Mouse (Mus musculus) embryonic facial prominence, embryonic 11.5 days (tissue): ENCODE results near the gene Cradd. TPM values are rescaled to one million over a fixed set of nuclear protein-coding genes. Genes with fewer than 3 reads are reported as not detected.

Source experiments
- ATAC-seq: fragments of 200-750 bp; cut with Nextera tagmentation; replicated peaks from 2 replicates; pipeline ENCODE4 v1.8.0; 2017; ENCODE audit warnings: low read depth; ENCODE audit not compliant: insufficient number of reproducible peaks, low FRiP score, low TSS enrichment
- DNase-seq: peaks from one replicate; pipeline ENCODE4 v3.0.0-alpha.2; 2015; ENCODE audit warnings: low spot score
- H3K27ac ChIP-seq: fragments of 300-500 bp; sonication (generic); replicated peaks from 2 replicates; pipeline ENCODE4 v1.5.1; 2014; ENCODE audit warnings: mild to moderate bottlenecking, low read depth, low read length, control low read depth
- H3K27me3 ChIP-seq: fragments of 300-500 bp; sonication (generic); 2 replicates; pipeline ENCODE4 v1.6.1; 2014; ENCODE audit warnings: mild to moderate bottlenecking, low read length, moderate library complexity, mixed read lengths; ENCODE audit not compliant: control insufficient read depth, insufficient read depth
- H3K36me3 ChIP-seq: fragments of 300-500 bp; sonication (generic); replicated peaks from 2 replicates; pipeline ENCODE4 v1.6.1; 2014; ENCODE audit warnings: low read depth, mild to moderate bottlenecking, low read length, moderate library complexity, mixed read lengths; ENCODE audit not compliant: control insufficient read depth, insufficient read depth
- H3K4me1 ChIP-seq: fragments of 300-500 bp; sonication (generic); 2 replicates; pipeline ENCODE4 v1.6.1; 2014; ENCODE audit warnings: low read length, mixed read lengths; ENCODE audit not compliant: control insufficient read depth, insufficient read depth
- H3K4me2 ChIP-seq: fragments of 300-500 bp; sonication (generic); 2 replicates; pipeline ENCODE4 v1.6.1; 2014; ENCODE audit warnings: low read depth, mild to moderate bottlenecking, control low read depth, low read length, moderate library complexity
- H3K4me3 ChIP-seq: fragments of 300-500 bp; sonication (generic); 2 replicates; pipeline ENCODE4 v1.5.1; 2014; ENCODE audit warnings: low read depth, low read length, control low read depth
- H3K9ac ChIP-seq: fragments of 300-500 bp; sonication (generic); replicated peaks from 2 replicates; pipeline ENCODE4 v1.6.1; 2014; ENCODE audit warnings: mild to moderate bottlenecking, control low read depth, low read length
- H3K9me3 ChIP-seq: fragments of 300-500 bp; sonication (generic); replicated peaks from 2 replicates; pipeline ENCODE4 v1.6.1; 2016; ENCODE audit warnings: mild to moderate bottlenecking, low read length, inconsistent platforms, mixed read lengths; ENCODE audit not compliant: control insufficient read depth
- WGBS: fragments of 180-500 bp; shearing (Covaris S2); extraction: QIAGEN DNeasy Blood & Tissue Kit; methylation state at CpG from one replicate; pipeline ENCODE4 v1.1.7; 2014; 5-methylcytosine and 5-hydroxymethylcytosine counted together
- polyA plus RNA-seq: library from polyadenylated mRNA; unstranded; fragments of >200 nt; fragmentation: Nextera tagmentation; extraction: Ambion mirVana; gene quantifications from 2 replicates; pipeline ENCODE4 v1.2.1, GENCODE M21; 2014

The Cradd gene
- polyA plus RNA-seq, 1 experiment from 2014 or later, result 15.3 TPM

DNA sequence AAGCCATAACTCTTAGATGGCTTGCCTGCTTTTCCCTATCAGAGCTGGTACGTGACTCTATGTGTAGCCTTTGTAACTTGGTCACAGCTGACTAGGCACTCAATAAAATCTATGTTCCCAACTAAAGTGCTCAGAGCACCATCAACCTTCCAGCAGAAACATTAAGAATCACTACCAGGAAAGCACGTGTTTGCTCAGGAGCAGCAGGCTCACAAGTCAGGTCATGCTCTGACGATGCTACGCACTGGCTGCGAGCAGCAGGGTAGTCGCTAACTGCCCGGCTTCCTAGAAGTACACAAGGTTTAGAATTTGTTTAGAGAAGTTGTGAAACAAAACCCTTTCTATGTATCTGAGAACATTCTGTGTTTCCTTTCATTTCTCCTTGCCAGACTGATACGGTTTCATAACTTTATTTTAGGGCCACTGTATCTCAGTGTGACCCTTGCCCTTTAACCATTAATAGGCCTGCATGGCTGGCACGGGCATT lies 171.4 kb downstream of the Cradd start:
- H3K9ac ChIP-seq, result no peak overlapping the region
- H3K4me2 ChIP-seq, result no peak overlapping the region
- ATAC-seq, result no peak
- H3K9me3 ChIP-seq, result no peaks in the 10 kb centered on the region
- H3K27me3 ChIP-seq, result no peaks in the 10 kb centered on the region
- no peaks in the 10 kb centered on the region for H3K4me1 ChIP-seq
- DNase-seq, result no peak
- WGBS, result 61% methylated on average over 9 of the region's 9 CpGs
- no peaks in the 10 kb centered on the region for H3K36me3 ChIP-seq
- H3K4me3 ChIP-seq, result no peak overlapping the region
- no peak overlapping the region for H3K27ac ChIP-seq

DNA sequence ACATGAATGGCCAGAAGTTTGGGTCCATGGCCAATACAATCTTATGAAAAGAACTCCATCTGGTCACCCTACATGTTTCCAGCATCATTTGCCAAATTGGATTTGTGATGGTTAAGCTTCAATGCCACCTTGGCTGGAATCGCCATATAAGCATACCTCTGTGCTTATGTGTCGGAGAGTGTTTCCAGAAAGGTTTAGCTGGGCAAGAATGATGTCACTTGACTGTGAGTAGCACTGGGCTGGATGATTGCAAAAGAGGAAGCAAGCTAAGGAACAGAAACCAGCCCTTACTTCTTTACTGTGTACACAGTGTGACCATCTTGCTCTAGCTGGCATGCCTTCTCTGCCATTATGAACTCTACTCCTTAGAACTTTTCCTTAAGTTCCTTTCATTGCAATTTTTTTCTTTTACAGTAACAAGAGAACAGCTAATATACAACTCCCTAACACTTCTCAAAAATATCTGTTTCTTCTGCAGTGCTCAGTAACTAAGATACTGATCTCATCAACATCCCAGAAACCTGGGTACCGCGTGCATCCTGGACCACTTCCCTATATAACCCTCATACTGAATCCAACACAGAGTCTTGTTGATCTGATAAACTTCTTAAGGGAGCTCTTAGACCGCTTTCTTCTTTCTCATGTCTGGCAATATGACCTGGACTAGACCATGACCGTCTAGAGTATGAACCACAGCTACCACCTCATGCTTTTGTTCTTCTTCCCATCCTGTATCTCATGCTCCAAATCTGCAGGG lies 172.7 kb downstream of the Cradd start:
- H3K4me1 ChIP-seq, result no peaks in the 10 kb centered on the region
- WGBS, result 93% methylated on average over 6 of the region's 6 CpGs
- no peak overlapping the region for H3K27ac ChIP-seq
- H3K9me3 ChIP-seq, result no peaks in the 10 kb centered on the region
- no peak overlapping the region for H3K4me2 ChIP-seq
- H3K36me3 ChIP-seq, result no peaks in the 10 kb centered on the region
- H3K4me3 ChIP-seq, result no peak overlapping the region
- H3K9ac ChIP-seq, result no peak overlapping the region
- no peak for ATAC-seq
- no peaks in the 10 kb centered on the region for H3K27me3 ChIP-seq
- DNase-seq, result no peak

DNA sequence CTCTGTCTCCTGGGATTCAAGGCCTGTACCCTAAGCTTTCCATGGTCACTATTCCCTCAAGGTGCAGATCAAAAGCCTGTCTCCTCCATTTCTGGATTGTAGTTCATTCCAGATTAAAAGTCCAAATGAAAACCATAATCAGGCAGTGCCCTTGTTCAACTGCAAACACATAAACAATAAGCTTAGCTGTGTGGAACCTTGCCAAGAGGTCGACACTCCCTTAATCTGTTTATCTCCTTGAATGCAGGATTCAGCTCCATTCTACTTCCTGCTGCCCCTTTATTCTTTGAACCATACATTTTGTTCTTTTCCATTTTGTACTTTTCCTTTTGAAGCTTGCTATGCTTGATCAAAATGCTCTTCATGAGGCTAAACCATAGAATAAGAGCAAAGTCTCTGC lies 174.3 kb downstream of the Cradd start:
- no peak overlapping the region for H3K4me2 ChIP-seq
- no peak overlapping the region for H3K4me3 ChIP-seq
- no peaks in the 10 kb centered on the region for H3K9me3 ChIP-seq
- H3K9ac ChIP-seq, result no peak overlapping the region
- WGBS, result 54% methylated on average over 1 of the region's 1 CpGs
- no peaks in the 10 kb centered on the region for H3K36me3 ChIP-seq
- ATAC-seq (no peak), DNase-seq (no peak)
- no peaks in the 10 kb centered on the region for H3K4me1 ChIP-seq
- no peaks in the 10 kb centered on the region for H3K27me3 ChIP-seq
- H3K27ac ChIP-seq, result no peak overlapping the region

DNA sequence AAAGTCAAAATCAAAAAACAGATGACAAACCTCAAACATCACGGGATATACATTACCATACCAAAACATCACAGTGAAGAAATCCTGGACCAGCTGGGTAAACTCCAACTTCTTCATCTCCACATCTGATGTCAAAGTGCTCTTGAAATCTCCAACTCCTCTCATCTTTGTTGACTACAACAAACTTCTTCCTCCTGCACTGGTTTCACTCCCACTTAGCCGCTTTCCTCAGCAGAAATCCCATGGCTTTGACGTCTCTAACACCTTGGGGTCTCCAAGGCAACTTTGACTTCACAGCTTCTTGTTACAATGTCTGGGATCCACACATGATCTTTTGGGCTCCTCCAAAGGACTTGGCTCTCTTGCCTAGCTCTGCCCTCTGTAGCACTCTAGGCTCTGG lies 175.3 kb downstream of the Cradd start:
- Histone ChIP-seq H3K9me3 (no peaks in the 10 kb centered on the region), H3K9ac (no peak overlapping the region), H3K27ac (no peak overlapping the region), H3K4me3 (no peak overlapping the region), H3K36me3 (no peaks in the 10 kb centered on the region), H3K4me2 (no peak overlapping the region), H3K4me1 (no peaks in the 10 kb centered on the region), H3K27me3 (no peaks in the 10 kb centered on the region)
- no peak for DNase-seq
- 92% methylated on average over 3 of the region's 3 CpGs for WGBS
- ATAC-seq, result no peak

DNA sequence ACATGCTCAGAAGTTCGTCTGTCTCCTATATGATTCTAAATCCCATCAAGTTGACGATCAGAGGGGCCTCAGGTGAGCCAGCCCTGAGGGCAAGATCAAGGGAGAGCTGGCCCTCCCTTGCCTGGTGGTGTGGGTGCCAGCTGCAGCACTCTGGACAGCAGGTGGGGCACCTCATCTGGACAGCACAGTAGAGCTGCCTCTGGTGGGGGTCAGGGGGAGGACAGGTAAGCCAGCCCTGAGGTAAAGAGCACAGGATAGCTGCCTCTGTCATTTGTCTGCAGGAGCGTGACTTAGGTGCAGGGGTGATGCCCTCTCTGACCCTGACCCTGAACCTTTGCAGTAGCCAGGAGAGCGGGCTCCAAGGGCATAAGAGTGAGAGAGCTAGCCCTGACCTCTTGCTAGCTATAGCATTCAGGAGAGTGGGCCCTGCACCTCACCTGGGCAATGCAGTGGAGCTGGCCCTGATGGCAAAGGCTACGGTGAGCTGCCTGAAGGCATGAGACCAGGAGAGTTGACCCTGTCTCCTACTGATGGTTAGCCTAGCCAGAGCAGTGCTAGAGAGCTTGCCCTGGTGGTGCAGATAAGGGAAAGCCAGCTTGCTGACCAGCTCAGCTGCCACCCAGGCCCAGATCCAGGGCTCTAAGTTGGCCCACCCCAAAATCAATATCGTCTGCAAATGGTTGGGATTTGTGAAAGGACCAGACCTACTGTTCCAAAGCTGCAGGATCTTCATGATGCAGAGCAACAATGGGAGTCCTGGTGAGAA lies 176.6 kb downstream of the Cradd start:
- no peak overlapping the region for H3K27ac ChIP-seq
- ATAC-seq (no peak), DNase-seq (no peak)
- H3K27me3 ChIP-seq, result no peaks in the 10 kb centered on the region
- H3K4me2 ChIP-seq, result no peak overlapping the region
- H3K4me1 ChIP-seq, result no peaks in the 10 kb centered on the region
- no peaks in the 10 kb centered on the region for H3K9me3 ChIP-seq
- no peaks in the 10 kb centered on the region for H3K36me3 ChIP-seq
- WGBS, result 78% methylated on average over 6 of the region's 6 CpGs
- no peak overlapping the region for H3K9ac ChIP-seq
- no peak overlapping the region for H3K4me3 ChIP-seq

DNA sequence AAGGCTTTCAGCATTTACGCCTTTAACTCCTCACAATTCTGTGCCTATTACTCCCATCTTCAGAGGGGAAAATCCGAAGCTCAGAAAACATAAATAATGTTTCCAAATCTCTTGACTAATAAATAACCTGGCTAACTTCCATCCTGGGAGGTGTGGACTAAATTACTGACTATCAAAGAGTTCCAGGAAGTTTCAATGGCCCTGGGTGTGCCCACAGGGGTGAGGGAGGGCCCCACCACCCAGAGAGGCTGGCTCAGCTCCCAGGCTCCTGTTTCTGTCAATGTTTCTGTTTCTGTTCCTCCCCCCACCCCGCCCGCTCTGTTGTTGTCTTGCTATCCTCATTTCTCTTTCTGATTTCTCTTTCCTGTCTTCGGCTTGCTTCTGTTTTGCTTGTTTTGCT lies 177.4 kb downstream of the Cradd start:
- H3K9ac ChIP-seq, result no peak overlapping the region
- 77% methylated on average over 5 of the region's 5 CpGs for WGBS
- no peaks in the 10 kb centered on the region for H3K27me3 ChIP-seq
- DNase-seq, result no peak
- ATAC-seq, result no peak
- no peaks in the 10 kb centered on the region for H3K36me3 ChIP-seq
- H3K9me3 ChIP-seq, result no peaks in the 10 kb centered on the region
- no peak overlapping the region for H3K27ac ChIP-seq
- no peak overlapping the region for H3K4me3 ChIP-seq
- H3K4me1 ChIP-seq, result no peaks in the 10 kb centered on the region
- no peak overlapping the region for H3K4me2 ChIP-seq

DNA sequence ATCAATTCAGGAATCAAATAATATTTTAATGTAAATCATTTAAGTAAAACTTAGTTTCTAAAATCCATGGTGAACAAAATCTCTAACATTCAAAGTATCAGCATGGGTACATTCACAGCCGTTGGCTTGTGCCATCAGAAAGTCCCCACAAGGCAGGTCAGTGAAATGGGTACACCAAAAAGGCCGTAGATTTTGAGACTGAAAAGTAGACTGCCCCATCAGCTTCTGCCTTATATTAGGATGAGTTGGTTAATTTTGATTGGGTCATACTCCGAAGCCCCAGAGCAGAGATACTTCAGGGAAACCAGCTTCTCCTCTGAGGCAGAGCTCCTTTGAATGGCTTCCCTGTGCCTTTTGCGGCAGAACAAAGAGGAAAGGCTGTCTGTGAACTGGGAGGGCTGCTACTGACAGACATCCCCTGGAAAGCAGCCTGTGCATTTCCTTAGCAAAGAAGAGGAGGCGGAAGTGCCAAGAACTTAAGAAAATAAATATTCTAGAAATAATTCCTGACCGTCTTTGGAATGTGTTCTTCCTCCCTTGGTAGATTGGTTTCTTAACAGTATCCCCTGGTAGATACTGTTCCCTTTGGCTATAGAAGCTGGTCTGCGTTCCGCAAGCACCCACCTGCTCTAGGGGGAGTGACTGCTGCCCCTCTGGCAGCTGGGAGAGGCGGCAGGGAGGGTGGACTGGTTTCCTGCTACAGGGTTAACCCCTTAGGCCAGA lies 178.6 kb downstream of the Cradd start:
- 24% methylated on average over 9 of the region's 9 CpGs for WGBS

More for the DNA sequence above, 178.6 kb downstream of the Cradd start:
- Histone ChIP-seq H3K9ac (no peak overlapping the region), H3K4me1 (no peaks in the 10 kb centered on the region), H3K4me3 (no peak overlapping the region), H3K9me3 (no peaks in the 10 kb centered on the region), H3K4me2 (no peak overlapping the region), H3K27me3 (no peaks in the 10 kb centered on the region), H3K36me3 (no peaks in the 10 kb centered on the region), H3K27ac (0 out of 2 replicates have a peak overlapping the region, but pooled peaks have one; percentile 3)
- ATAC-seq (no peak), DNase-seq (peak; percentile 42)
